Comparison of ENCODE assay signal across 14 mouse cellular contexts in genomic region chr15:102175736-102176319, GRCm38 (mm10). TPM values are rescaled to one million over a fixed set of nuclear protein-coding genes. Genes with fewer than 3 reads are reported as not detected.
"Had no signal": no experiment of that assay in that cellular context is flagged by ENCODE, and none has a peak within 500 bp of the region (broad histone marks: within the 10 kb centered on the region; RNA-seq: fewer than 3 reads in every experiment).

No protein-coding gene starts in this region.

- H3K36me3 ChIP-seq: liver, embryonic 15.5 days; midbrain, embryonic 12.5 days had no signal

- H3K9me3 ChIP-seq: kidney, embryonic 15.5 days; liver, embryonic 15.5 days; megakaryocyte, embryonic 14.5 days; midbrain, embryonic 12.5 days; stomach, embryonic 15.5 days had no signal

- H3K4me3 ChIP-seq: kidney, embryonic 15.5 days; liver, embryonic 15.5 days; megakaryocyte, embryonic 14.5 days; midbrain, embryonic 12.5 days; stomach, embryonic 15.5 days had no signal

- H3K27me3 ChIP-seq: kidney, embryonic 15.5 days; liver, embryonic 15.5 days; midbrain, embryonic 12.5 days; stomach, embryonic 15.5 days had no signal

- ATAC-seq: intestine, embryonic 16.5 days had no signal

- H3K27ac ChIP-seq: kidney, embryonic 15.5 days; liver, embryonic 15.5 days; midbrain, embryonic 12.5 days; stomach, embryonic 15.5 days had no signal

- H3K4me2 ChIP-seq: kidney, embryonic 15.5 days; liver, embryonic 11.5 days; liver, embryonic 15.5 days; midbrain, embryonic 12.5 days; stomach, embryonic 15.5 days had no signal

- DNase-seq: kidney, adult 2 months; kidney, postnatal 14 days; right cerebral cortex, postnatal 14 days; thymus, postnatal 4 days had no signal

- H3K9ac ChIP-seq: kidney, embryonic 15.5 days; liver, embryonic 15.5 days; midbrain, embryonic 12.5 days; stomach, embryonic 15.5 days had no signal

- H3K4me1 ChIP-seq: midbrain, embryonic 12.5 days; stomach, embryonic 15.5 days had no signal

RNA-seq across cellular contexts. Expression of gene Soat2, which starts 25.5 kb away (rescaled TPM):
- total RNA-seq: layer of hippocampus, postnatal 14 days; midbrain, postnatal 0 days had no signal
- polyA plus RNA-seq: neural tube, embryonic 14.5 days had no signal
